Mouse (Mus musculus) midbrain, embryonic 11.5 days (tissue): ENCODE data around the gene Olfr786. TPM values are rescaled to one million over a fixed set of nuclear protein-coding genes. Genes with fewer than 3 reads are reported as not detected.

Experiments
- polyA plus RNA-seq: library from polyadenylated mRNA; unstranded; fragments of >200 nt; fragmentation: Nextera tagmentation; extraction: Ambion mirVana; gene quantifications from 2 replicates; pipeline ENCODE4 v1.2.1, GENCODE M21; 2014

Gene Olfr786
- polyA plus RNA-seq, 1 experiment from 2014 or later = not detected

Other genes with a start within 250 kb of the Olfr786 start
- not detected in 2 replicates for gene Olfr772, start 249.4 kb upstream of the Olfr786 start, polyA plus RNA-seq
- not detected in 2 replicates for gene Olfr773, start 239.9 kb upstream of the Olfr786 start, polyA plus RNA-seq
- gene Olfr774, start 191.1 kb upstream of the Olfr786 start, polyA plus RNA-seq = not detected in 2 replicates
- not detected in 2 replicates for gene Olfr775, start 178.9 kb upstream of the Olfr786 start, polyA plus RNA-seq
- not detected in 2 replicates for gene Olfr776, start 168.2 kb upstream of the Olfr786 start, polyA plus RNA-seq
- gene Olfr777, start 155.8 kb upstream of the Olfr786 start, polyA plus RNA-seq = not detected in 2 replicates
- not detected in 2 replicates for gene Olfr780, start 109.2 kb upstream of the Olfr786 start, polyA plus RNA-seq
- not detected in 2 replicates for gene Olfr781, start 98.5 kb upstream of the Olfr786 start, polyA plus RNA-seq
- not detected in 2 replicates for gene Olfr782, start 78.5 kb upstream of the Olfr786 start, polyA plus RNA-seq
- gene Olfr784, start 43.2 kb upstream of the Olfr786 start, polyA plus RNA-seq = 0.06 and 0.14 TPM in 2 replicates
- gene Olfr785, start 21.9 kb upstream of the Olfr786 start, polyA plus RNA-seq = not detected in 2 replicates
- not detected in 2 replicates for gene Olfr787, start 34.6 kb downstream of the Olfr786 start, polyA plus RNA-seq
- not detected in 2 replicates for gene Olfr788, start 43.7 kb downstream of the Olfr786 start, polyA plus RNA-seq
- not detected in 2 replicates for gene Olfr789, start 57.4 kb downstream of the Olfr786 start, polyA plus RNA-seq
- gene Olfr790, start 71.2 kb downstream of the Olfr786 start, polyA plus RNA-seq = not detected in 2 replicates
- gene Olfr791, start 94.5 kb downstream of the Olfr786 start, polyA plus RNA-seq = not detected in 2 replicates
- not detected in 2 replicates for gene Olfr792, start 111.9 kb downstream of the Olfr786 start, polyA plus RNA-seq
- not detected in 2 replicates for gene Olfr794, start 140.3 kb downstream of the Olfr786 start, polyA plus RNA-seq
- not detected in 2 replicates for gene Olfr796, start 185.3 kb downstream of the Olfr786 start, polyA plus RNA-seq
- not detected in 2 replicates for gene Olfr798, start 200.6 kb downstream of the Olfr786 start, polyA plus RNA-seq
- not detected in 2 replicates for gene Olfr799, start 210.2 kb downstream of the Olfr786 start, polyA plus RNA-seq
- not detected in 2 replicates for gene Olfr800, start 230.4 kb downstream of the Olfr786 start, polyA plus RNA-seq
- not detected in 2 replicates for gene Olfr801, start 246.6 kb downstream of the Olfr786 start, polyA plus RNA-seq